In the genomic region with DNA sequence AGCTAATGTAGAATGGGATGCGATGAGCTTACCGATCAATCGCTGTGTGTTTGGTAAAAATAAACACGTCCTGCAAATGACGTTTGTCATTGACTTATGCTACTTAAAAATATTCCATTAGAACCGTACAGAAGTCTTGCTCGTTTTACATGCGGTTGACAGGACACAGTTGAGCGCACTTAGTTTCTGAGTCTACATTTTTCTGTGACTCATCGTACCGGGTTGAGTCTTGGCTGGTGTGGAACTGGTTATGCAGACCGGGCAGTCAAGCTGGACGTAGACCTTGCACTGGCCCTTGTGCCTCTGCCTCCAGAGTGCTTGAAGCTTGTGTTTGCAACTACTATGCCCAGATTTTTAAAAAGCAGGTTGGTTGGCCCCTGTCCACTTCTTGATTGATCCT, we compare ENCODE assay signal across 8 mouse cellular contexts. TPM values are rescaled to one million over a fixed set of nuclear protein-coding genes. Genes with fewer than 3 reads are reported as not detected.
DNase-seq lines count a peak whose midpoint lies in the region; ATAC-seq and TF ChIP-seq lines count a peak whose summit lies in the region.

No protein-coding gene starts in this region.

- peak overlapping the region; percentile 86 for H3K4me3 ChIP-seq in forebrain, postnatal 0 days (ENCODE audit: low read depth, low read length)
- peak overlapping the region; percentile 97 for H3K4me3 ChIP-seq in midbrain, embryonic 13.5 days (replicated peaks)

- H3K27me3 ChIP-seq in forebrain, postnatal 0 days (ENCODE audit: insufficient read depth, low read length) = no peaks in the 10 kb centered on the region
- H3K27me3 ChIP-seq in midbrain, embryonic 13.5 days = no peaks in the 10 kb centered on the region

- no peak for ATAC-seq in cerebellum, adult (ENCODE audit: insufficient number of reproducible peaks, low FRiP score, low TSS enrichment)
- no peak for ATAC-seq in forebrain, postnatal 0 days
- no peak for ATAC-seq in midbrain, embryonic 13.5 days

- peak overlapping the region; percentile 86 for H3K9ac ChIP-seq in forebrain, postnatal 0 days
- H3K9ac ChIP-seq in midbrain, embryonic 13.5 days (replicated peaks) = peak overlapping the region; percentile 92

- no peak for TF ChIP-seq CTCF in forebrain, postnatal 0 days (IDR thresholded peaks at IDR 0.05; ENCODE audit: low read depth)

- peaks cover 27% of the 10 kb centered on the region for H3K36me3 ChIP-seq in forebrain, postnatal 0 days (ENCODE audit: insufficient read depth)
- H3K36me3 ChIP-seq in midbrain, embryonic 13.5 days = peaks cover 33% of the 10 kb centered on the region

- H3K4me1 ChIP-seq in forebrain, postnatal 0 days (ENCODE audit: insufficient read depth) = no peaks in the 10 kb centered on the region
- peaks cover 13% of the 10 kb centered on the region for H3K4me1 ChIP-seq in midbrain, embryonic 13.5 days (replicated peaks)

- H3K4me2 ChIP-seq in forebrain, postnatal 0 days (ENCODE audit: low read depth) = peak overlapping the region; percentile 81
- peak overlapping the region; percentile 95 for H3K4me2 ChIP-seq in midbrain, embryonic 13.5 days (replicated peaks)

- no peaks in the 10 kb centered on the region for H3K9me3 ChIP-seq in forebrain, postnatal 0 days (ENCODE audit: low read length)
- no peaks in the 10 kb centered on the region for H3K9me3 ChIP-seq in midbrain, embryonic 13.5 days

- peak; percentile 34 for DNase-seq in cerebellum, adult 11-12 months
- peak; percentile 11 for DNase-seq in thymus, postnatal 4 days
- DNase-seq in thymus, adult 18-20 months = no peak
- peak; percentile 41 for DNase-seq in forebrain, postnatal 0 days
- DNase-seq in kidney, postnatal 10 days = peak; percentile 54
- DNase-seq in spleen, adult 12 weeks (ENCODE audit: low spot score) = no peak

- no peak overlapping the region for H3K27ac ChIP-seq in forebrain, postnatal 0 days (ENCODE audit: low read depth, low read length)
- H3K27ac ChIP-seq in midbrain, embryonic 13.5 days = no peak overlapping the region

- 16% methylated on average over 13 of the region's 13 CpGs for WGBS in forebrain, postnatal 0 days
- WGBS in midbrain, embryonic 13.5 days = 16% methylated on average over 13 of the region's 13 CpGs

RNA-seq across cellular contexts. Expression of gene Edrf1, which starts 1.0 kb away (rescaled TPM):
- total RNA-seq in forebrain, postnatal 0 days (2014; rRNA removed) = 27.8 and 29.5 TPM in 2 replicates
- 5.8 and 10.5 TPM in 2 replicates for polyA plus RNA-seq in forebrain, postnatal 0 days (2015; fragmentation: Nextera tagmentation; extraction: Ambion mirVana)
- 22.1 and 25.7 TPM in 2 replicates for polyA plus RNA-seq in midbrain, embryonic 13.5 days (2015; fragmentation: Nextera tagmentation; extraction: Ambion mirVana)

RNA-seq across cellular contexts. Expression of gene Tex36, which starts 36.3 kb away (rescaled TPM):
- not detected in 2 replicates for total RNA-seq in forebrain, postnatal 0 days (2014; rRNA removed)
- 0.15 and 0.16 TPM in 2 replicates for polyA plus RNA-seq in forebrain, postnatal 0 days (2015; fragmentation: Nextera tagmentation; extraction: Ambion mirVana)
- polyA plus RNA-seq in midbrain, embryonic 13.5 days (2015; fragmentation: Nextera tagmentation; extraction: Ambion mirVana) = 0.16 TPM in 1 of 2 replicates, not detected in the other

RNA-seq across cellular contexts. Expression of gene Mmp21, which starts 41.6 kb away (rescaled TPM):
- 0.23 TPM in 1 of 2 replicates, not detected in the other for total RNA-seq in forebrain, postnatal 0 days (2014; rRNA removed)
- polyA plus RNA-seq in forebrain, postnatal 0 days (2015; fragmentation: Nextera tagmentation; extraction: Ambion mirVana) = not detected in 2 replicates
- 0.17 TPM in 2 replicates for polyA plus RNA-seq in midbrain, embryonic 13.5 days (2015; fragmentation: Nextera tagmentation; extraction: Ambion mirVana)

Comparison
In these comparisons a context has a peak if more than half of its experiments do, and no peak if none do; other contexts are left out.
1. DNase-seq: peak in cerebellum, adult 11-12 months (single experiment), thymus, postnatal 4 days (single experiment), forebrain, postnatal 0 days (single experiment) and kidney, postnatal 10 days (single experiment); none in thymus, adult 18-20 months (0 of 2) and spleen, adult 12 weeks (single experiment).